Mouse (Mus musculus) heart, adult 2 months (tissue): ENCODE measurements around the gene Wbp2.

Source experiments
- CTCF ChIP-seq: fragments of 200-600 bp; IDR thresholded peaks from 2 replicates; pipeline ENCODE4 v1.8.1; 2022; ENCODE audit warnings: antibody characterized with exemption, mild to moderate bottlenecking, moderate library complexity
- EP300 ChIP-seq: fragments of 200-500 bp; IDR thresholded peaks from 2 replicates; pipeline ENCODE4 v1.6.1; 2011; ENCODE audit warnings: low read depth, low read length, control low read depth; ENCODE audit not compliant: insufficient read depth
- POLR2A ChIP-seq: fragments of 200-500 bp; IDR thresholded peaks from 2 replicates; pipeline ENCODE4 v1.6.1; 2011; ENCODE audit warnings: mild to moderate bottlenecking, low read depth, low read length, control low read depth; ENCODE audit not compliant: insufficient read depth

GRCm38 (mm10) chr11:116071510-116071909, 15.3 kb downstream of the Wbp2 start:
- TF ChIP-seq POLR2A: no peak
- TF ChIP-seq CTCF: peak; percentile 47
- TF ChIP-seq EP300: no peak
